ENCODE assay signal across 20 mouse cellular contexts in the genomic region with DNA sequence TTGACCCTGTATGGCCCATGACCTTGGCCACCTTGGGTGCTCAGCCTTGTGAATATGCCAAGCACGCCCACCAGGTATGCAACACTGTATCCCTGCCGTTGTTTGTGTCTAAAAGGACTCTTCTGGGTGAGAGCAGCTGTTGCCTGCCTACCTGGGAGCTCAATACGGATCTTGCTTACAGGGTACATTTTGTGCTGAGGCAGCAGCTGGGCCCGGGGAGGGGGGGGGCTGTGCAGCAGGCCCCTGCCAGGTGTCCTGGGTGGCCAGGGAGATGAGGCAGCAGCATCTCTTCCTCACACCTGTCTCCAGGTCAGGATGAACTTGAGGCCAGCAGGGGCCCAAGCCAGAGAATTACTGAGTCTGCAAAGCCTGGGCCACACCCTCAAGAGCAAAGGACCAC. TPM values are rescaled to one million over a fixed set of nuclear protein-coding genes. Genes with fewer than 3 reads are reported as not detected.
DNase-seq lines count a peak whose midpoint lies in the region; ATAC-seq and TF ChIP-seq lines count a peak whose summit lies in the region.
"Had no signal": no experiment of that assay in that cellular context is flagged by ENCODE, and none has a peak within 500 bp of the region (broad histone marks: within the 10 kb centered on the region; RNA-seq: fewer than 3 reads in every experiment).

No protein-coding gene starts in this region.

- no peaks in the 10 kb centered on the region for H3K36me3 ChIP-seq in neural tube, embryonic 14.5 days (ENCODE audit: control insufficient read depth, insufficient read depth, low read length)
- no peaks in the 10 kb centered on the region for H3K36me3 ChIP-seq in CH12.LX (replicated peaks in 1 of 2; ENCODE audit: control insufficient read depth in 1 of 2, insufficient read depth in 1 of 2, low read length in 1 of 2)
- H3K36me3 ChIP-seq in lung, postnatal 0 days (ENCODE audit: insufficient read depth, low read length): no peaks in the 10 kb centered on the region
- H3K36me3 ChIP-seq: embryonic facial prominence, embryonic 13.5 days; embryonic facial prominence, embryonic 15.5 days; forebrain, embryonic 10.5 days; forebrain, embryonic 12.5 days had no signal

- H3K4me2 ChIP-seq in neural tube, embryonic 14.5 days (ENCODE audit: low read depth, low read length): no peak overlapping the region
- H3K4me2 ChIP-seq in CH12.LX (ENCODE audit: insufficient read depth, low read depth, poor library complexity, severe bottlenecking): no peak overlapping the region
- no peak overlapping the region for H3K4me2 ChIP-seq in lung, postnatal 0 days (replicated peaks; ENCODE audit: low read depth, low read length)
- H3K4me2 ChIP-seq: embryonic facial prominence, embryonic 13.5 days; embryonic facial prominence, embryonic 15.5 days; forebrain, embryonic 12.5 days had no signal

- in situ Hi-C loops in CH12.LX (cut with MboI; ENCODE audit: low pct_ligation_motif_present, low pct_unique_long_range_greater_than_20kb, low sequenced_read_pairs): no loop called here

- no peaks in the 10 kb centered on the region for H3K79me2 ChIP-seq in CH12.LX (replicated peaks; ENCODE audit: control insufficient read depth, extremely low read depth, insufficient read depth, poor library complexity, severe bottlenecking)

- 0 out of 2 replicates have a peak, but pooled peaks have one; percentile 21 for ATAC-seq in neural tube, embryonic 14.5 days (ENCODE audit: low read depth)
- no peak for ATAC-seq in lung, postnatal 0 days
- ATAC-seq: CD4-positive, CD25-positive, alpha-beta regulatory T cell, adult 4 months; forebrain, embryonic 14.5 days; forebrain, embryonic 16.5 days had no signal

- TF ChIP-seq CTCF in CH12.LX (conservative IDR thresholded peaks at IDR 0.05 in 1 of 2, IDR thresholded peaks at IDR 0.05 in 1 of 2; ENCODE audit: low read depth in 2 of 2, low read length in 2 of 2): no peak
- no peak for TF ChIP-seq CTCF in lung, postnatal 0 days (IDR thresholded peaks at IDR 0.05)

- H3K27ac ChIP-seq in neural tube, embryonic 14.5 days (ENCODE audit: low read depth, low read length): no peak overlapping the region
- H3K27ac ChIP-seq in CH12.LX (ENCODE audit: insufficient read depth, low read depth): no peak overlapping the region
- no peak overlapping the region for H3K27ac ChIP-seq in lung, postnatal 0 days (ENCODE audit: low read length)
- H3K27ac ChIP-seq: embryonic facial prominence, embryonic 13.5 days; embryonic facial prominence, embryonic 15.5 days; forebrain, embryonic 10.5 days; forebrain, embryonic 12.5 days had no signal

- peak; percentile 38 for DNase-seq in cerebellum, adult 9-10 months
- no peak for DNase-seq in cerebellum, adult 18-20 months
- DNase-seq in neural tube, embryonic 10.5 days (ENCODE audit: extremely low spot score, low spot score): no peak
- peak; percentile 30 for DNase-seq in A20 (ENCODE audit: low read depth, low spot score)
- DNase-seq in CH12.LX (ENCODE audit: extremely low read depth): no peak
- no peak for DNase-seq in lung, postnatal 0 days (ENCODE audit: low spot score)
- DNase-seq: adrenal gland, adult 2 months; adrenal gland, postnatal 10 days; adrenal gland, postnatal 25 days; B cell, adult 2 months; embryo, embryonic 11 days had no signal

- TF ChIP-seq RAD21 in CH12.LX (IDR thresholded peaks at IDR 0.05; ENCODE audit: low read depth, low read length): no peak

- no peak for TF ChIP-seq EP300 in CH12.LX (IDR thresholded peaks at IDR 0.05; ENCODE audit: low read length)
- no peak for TF ChIP-seq EP300 in lung, postnatal 0 days (IDR thresholded peaks at IDR 0.05)

- dilution Hi-C loops in CH12.LX (cut with MboI; ENCODE audit: extremely low pct_ligation_motif_present, extremely low pct_unique_long_range_greater_than_20kb, low sequenced_read_pairs): no loop called here

- no peaks in the 10 kb centered on the region for H3K4me1 ChIP-seq in neural tube, embryonic 14.5 days (ENCODE audit: control insufficient read depth, insufficient read depth, low read length)
- H3K4me1 ChIP-seq in CH12.LX (ENCODE audit: control insufficient read depth in 1 of 2, insufficient read depth in 2 of 2): peaks cover 49 to 91% of the 10 kb centered on the region in 2 experiments
- H3K4me1 ChIP-seq in lung, postnatal 0 days (ENCODE audit: insufficient read depth, low read depth, low read length): 0 out of 2 replicates have a peak, but pooled peaks cover under 1% of the 10 kb centered on the region

- H3K4me3 ChIP-seq in neural tube, embryonic 14.5 days (ENCODE audit: low read depth, low read length): no peak overlapping the region
- no peak overlapping the region for H3K4me3 ChIP-seq in CH12.LX (replicated peaks in 1 of 3; ENCODE audit: low read depth in 2 of 3, low read length in 2 of 3, poor library complexity in 1 of 3)
- no peak overlapping the region for H3K4me3 ChIP-seq in lung, postnatal 0 days (ENCODE audit: low read depth, low read length)
- H3K4me3 ChIP-seq: embryonic facial prominence, embryonic 13.5 days; embryonic facial prominence, embryonic 15.5 days; erythroblast, embryonic 14.5 days; forebrain, embryonic 10.5 days; forebrain, embryonic 12.5 days had no signal

- 80% methylated on average over 4 of the region's 4 CpGs for WGBS in neural tube, embryonic 14.5 days
- 63% methylated on average over 4 of the region's 4 CpGs for WGBS in lung, postnatal 0 days

- no peaks in the 10 kb centered on the region for H3K27me3 ChIP-seq in neural tube, embryonic 14.5 days (ENCODE audit: control insufficient read depth, insufficient read depth, low read length)
- peaks cover 63% of the 10 kb centered on the region for H3K27me3 ChIP-seq in CH12.LX (replicated peaks)
- H3K27me3 ChIP-seq in lung, postnatal 0 days (replicated peaks; ENCODE audit: insufficient read depth, low read length): no peaks in the 10 kb centered on the region; the same call in 1 of the 2 replicates

- no peak for TF ChIP-seq POLR2A in CH12.LX (IDR thresholded peaks at IDR 0.05; ENCODE audit: low read depth, low read length)

- H3K9me3 ChIP-seq in neural tube, embryonic 14.5 days (ENCODE audit: control insufficient read depth, low read length): no peaks in the 10 kb centered on the region
- H3K9me3 ChIP-seq in CH12.LX (replicated peaks; ENCODE audit: low read length): no peaks in the 10 kb centered on the region
- no peaks in the 10 kb centered on the region for H3K9me3 ChIP-seq in lung, postnatal 0 days (ENCODE audit: low read length)
- H3K9me3 ChIP-seq: embryonic facial prominence, embryonic 13.5 days; embryonic facial prominence, embryonic 15.5 days; forebrain, embryonic 10.5 days; forebrain, embryonic 12.5 days had no signal

- no peak overlapping the region for H3K9ac ChIP-seq in neural tube, embryonic 14.5 days (replicated peaks; ENCODE audit: low read depth, low read length)
- no peak overlapping the region for H3K9ac ChIP-seq in CH12.LX (ENCODE audit: insufficient read depth, low read depth)
- no peak overlapping the region for H3K9ac ChIP-seq in lung, postnatal 0 days (replicated peaks; ENCODE audit: low read depth)
- H3K9ac ChIP-seq: embryonic facial prominence, embryonic 13.5 days; embryonic facial prominence, embryonic 15.5 days; forebrain, embryonic 12.5 days had no signal

TF ChIP-seq in CH12.LX, 34 proteins besides CTCF, POLR2A, EP300 and RAD21:
- TF ChIP-seq NELFE (IDR thresholded peaks at IDR 0.05; ENCODE audit: low read depth, low read length) (no peak), MAFK (IDR thresholded peaks at IDR 0.05; ENCODE audit: insufficient replicate concordance, low read length) (peak; percentile 56; the same call in 1 of the 2 replicates)
TF ChIP-seq in CH12.LX: peak in this region for 1.

RNA-seq across cellular contexts. Expression of a gene that starts 9.4 kb away (rescaled TPM):
- 2.5 and 4.3 TPM in 2 replicates for polyA plus RNA-seq in neural tube, embryonic 14.5 days (2014; fragmentation: Nextera tagmentation; extraction: Ambion mirVana)
- total RNA-seq in CH12.LX (2012; rRNA removed) (15.2 and 19.6 TPM in 2 replicates), CH12.LX (2014; rRNA removed) (16.0 and 17.0 TPM in 2 replicates)
- polyA plus RNA-seq in CH12.LX (2012; ENCODE audit: insufficient read length, low read depth): 13.2 and 16.1 TPM in 2 replicates
- polyA plus RNA-seq in lung, postnatal 0 days (2015; fragmentation: Nextera tagmentation; extraction: Ambion mirVana): 14.9 and 15.3 TPM in 2 replicates

RNA-seq across cellular contexts. Expression of a gene that starts 23.6 kb away (rescaled TPM):
- polyA plus RNA-seq in neural tube, embryonic 14.5 days (2014; fragmentation: Nextera tagmentation; extraction: Ambion mirVana): 1.1 and 2.1 TPM in 2 replicates
- total RNA-seq in CH12.LX (2012; rRNA removed) (0.08 TPM in 1 of 2 replicates, not detected in the other), CH12.LX (2014; rRNA removed) (0.08 TPM in 1 of 2 replicates, not detected in the other)
- 0.09 and 0.10 TPM in 2 replicates for polyA plus RNA-seq in CH12.LX (2012; ENCODE audit: insufficient read length, low read depth)
- polyA plus RNA-seq in lung, postnatal 0 days (2015; fragmentation: Nextera tagmentation; extraction: Ambion mirVana): 12.7 and 15.9 TPM in 2 replicates

RNA-seq across cellular contexts. Expression of a gene that starts 53.6 kb away (rescaled TPM):
- 61.6 and 63.6 TPM in 2 replicates for polyA plus RNA-seq in neural tube, embryonic 14.5 days (2014; fragmentation: Nextera tagmentation; extraction: Ambion mirVana)
- total RNA-seq in CH12.LX (2012; rRNA removed): 41.2 and 47.9 TPM in 2 replicates
- total RNA-seq in CH12.LX (2014; rRNA removed): 35.3 and 39.8 TPM in 2 replicates
- 38.6 and 39.5 TPM in 2 replicates for polyA plus RNA-seq in CH12.LX (2012; ENCODE audit: insufficient read length, low read depth)
- 29.1 and 33.6 TPM in 2 replicates for polyA plus RNA-seq in lung, postnatal 0 days (2015; fragmentation: Nextera tagmentation; extraction: Ambion mirVana)

Comparison
In these comparisons a context has a peak if more than half of its experiments do, and no peak if none do; other contexts are left out.
1. DNase-seq: peak in cerebellum, adult 9-10 months (single experiment) and A20 (single experiment); none in cerebellum, adult 18-20 months (0 of 2), neural tube, embryonic 10.5 days (single experiment), CH12.LX (single experiment) and lung, postnatal 0 days (single experiment).